Mouse (Mus musculus) embryo, embryonic 10.5 days (tissue): ENCODE data around the gene Sun5.
A peak's percentile ranks its signal among the peaks of the same experiment; 100 is the strongest.
"Not testable (repeated sequence)": the region's sequence is repeated elsewhere in the genome, so short reads cannot be mapped to it uniquely, and the experiment has no call there.

Source experiments
- DNase-seq: peaks from one replicate; pipeline ENCODE4 v3.0.0-alpha.2; 2015; ENCODE audit warnings: low spot score

Sun5 gene

GRCm38 (mm10) chr2:153870984-153871383, at the start of gene Sun5:
Gene Sun5 (minus strand): TSS chr2:153871084.
- no peak for DNase-seq

GRCm38 (mm10) chr2:153917930-153918329, 47.0 kb upstream of the Sun5 start, which contains the start of gene Bpifb3:
Gene Bpifb3 (plus strand): TSS chr2:153918230.
- DNase-seq, result no peak

GRCm38 (mm10) chr2:153914151-153914550, 43.3 kb upstream of the Sun5 start:
- no peak for DNase-seq

- no peak for DNase-seq
These were observed 35.7 kb upstream of the Sun5 start for GRCm38 (mm10) chr2:153906626-153907025.

GRCm38 (mm10) chr2:153902726-153903125, 31.8 kb upstream of the Sun5 start:
- no peak for DNase-seq

- no peak for DNase-seq
These were observed 29.2 kb upstream of the Sun5 start, which contains the start of gene Bpifb6 for GRCm38 (mm10) chr2:153900088-153900487. Gene Bpifb6 (plus strand): TSS chr2:153900388.

GRCm38 (mm10) chr2:153899111-153899510, 28.2 kb upstream of the Sun5 start:
- no peak for DNase-seq

GRCm38 (mm10) chr2:153874745-153875144, 3.9 kb upstream of the Sun5 start, which contains the start of gene Bpifb2:
Gene Bpifb2 (plus strand): TSS chr2:153875045.
- no peak for DNase-seq

GRCm38 (mm10) chr2:153861960-153862359, 8.9 kb downstream of the Sun5 start:
- DNase-seq, result no peak

GRCm38 (mm10) chr2:153860715-153861114, 10.2 kb downstream of the Sun5 start:
- no peak for DNase-seq

GRCm38 (mm10) chr2:153860315-153860714, 10.6 kb downstream of the Sun5 start:
- no peak for DNase-seq

GRCm38 (mm10) chr2:153859581-153859980, 11.3 kb downstream of the Sun5 start:
- DNase-seq, result no peak

- DNase-seq, result peak; percentile 6
These were observed 17.3 kb downstream of the Sun5 start for GRCm38 (mm10) chr2:153853544-153853943.

GRCm38 (mm10) chr2:153851030-153851360, 19.9 kb downstream of the Sun5 start:
- peak; percentile 63 for DNase-seq

GRCm38 (mm10) chr2:153850351-153851029, 20.4 kb downstream of the Sun5 start:
- DNase-seq, result peak; percentile 26

- no peak for DNase-seq
These were observed 22.5 kb downstream of the Sun5 start for GRCm38 (mm10) chr2:153848389-153848788.

GRCm38 (mm10) chr2:153842854-153843253, 28.0 kb downstream of the Sun5 start:
- DNase-seq, result no peak

- no peak for DNase-seq
These were observed 37.6 kb downstream of the Sun5 start for GRCm38 (mm10) chr2:153833291-153833690.

GRCm38 (mm10) chr2:153828704-153829103, 42.2 kb downstream of the Sun5 start:
- no peak for DNase-seq

GRCm38 (mm10) chr2:153827171-153827830, 43.6 kb downstream of the Sun5 start:
- no peak for DNase-seq

- not testable (repeated sequence) for DNase-seq
These were observed 45.0 kb downstream of the Sun5 start for GRCm38 (mm10) chr2:153825900-153826299.

GRCm38 (mm10) chr2:153824593-153824992, 46.3 kb downstream of the Sun5 start:
- no peak for DNase-seq

- DNase-seq, result no peak
These were observed 48.8 kb downstream of the Sun5 start for GRCm38 (mm10) chr2:153822005-153822543.
